Mouse (Mus musculus): ENCODE measurements around the gene Hist1h1c.
"Not testable (repeated sequence)": the region's sequence is repeated elsewhere in the genome, so short reads cannot be mapped to it uniquely, and the experiment has no call there.

Gene Hist1h1c

DNA sequence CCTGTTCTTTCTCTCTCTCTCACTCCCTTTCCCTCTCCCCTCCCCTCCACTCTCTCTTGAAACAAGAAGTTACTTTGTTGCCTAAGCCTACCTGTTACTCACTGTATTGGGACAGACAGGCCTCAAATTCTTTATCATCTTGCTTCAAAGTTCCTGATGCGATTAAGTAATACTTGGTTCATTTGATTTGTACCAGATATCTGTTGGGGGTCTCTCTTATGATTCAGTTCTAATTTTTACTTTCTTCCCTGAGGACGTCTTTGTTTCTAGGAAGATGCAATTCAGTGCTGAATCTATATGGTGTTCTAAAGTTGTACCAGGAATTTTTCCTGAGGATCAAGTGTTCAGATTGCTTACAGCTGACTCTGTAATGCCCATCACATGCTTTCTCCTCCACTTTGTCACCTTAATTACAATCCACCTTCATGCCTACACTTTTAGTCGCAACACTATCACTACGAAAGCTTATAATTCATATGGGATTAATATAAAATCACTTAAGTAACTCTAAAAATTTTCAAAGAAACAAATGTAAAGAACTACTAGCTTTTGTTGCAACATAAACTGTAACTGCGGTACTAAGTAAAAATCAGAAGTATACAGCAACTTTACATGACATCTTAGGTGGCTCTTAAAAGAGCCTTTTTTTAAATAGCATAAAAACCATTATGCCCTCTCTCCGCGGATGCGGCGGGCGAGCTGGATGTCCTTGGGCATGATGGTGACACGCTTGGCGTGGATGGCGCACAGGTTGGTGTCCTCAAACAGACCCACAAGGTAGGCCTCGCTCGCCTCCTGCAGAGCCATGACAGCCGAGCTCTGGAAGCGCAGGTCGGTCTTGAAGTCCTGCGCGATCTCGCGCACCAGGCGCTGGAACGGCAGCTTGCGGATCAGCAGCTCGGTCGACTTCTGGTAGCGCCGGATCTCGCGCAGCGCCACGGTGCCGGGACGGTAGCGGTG is 6.1 kb downstream of the Hist1h1c start:
- no peak for DNase-seq (ENCODE audit: extremely low read depth, low read depth, low spot score)

DNA sequence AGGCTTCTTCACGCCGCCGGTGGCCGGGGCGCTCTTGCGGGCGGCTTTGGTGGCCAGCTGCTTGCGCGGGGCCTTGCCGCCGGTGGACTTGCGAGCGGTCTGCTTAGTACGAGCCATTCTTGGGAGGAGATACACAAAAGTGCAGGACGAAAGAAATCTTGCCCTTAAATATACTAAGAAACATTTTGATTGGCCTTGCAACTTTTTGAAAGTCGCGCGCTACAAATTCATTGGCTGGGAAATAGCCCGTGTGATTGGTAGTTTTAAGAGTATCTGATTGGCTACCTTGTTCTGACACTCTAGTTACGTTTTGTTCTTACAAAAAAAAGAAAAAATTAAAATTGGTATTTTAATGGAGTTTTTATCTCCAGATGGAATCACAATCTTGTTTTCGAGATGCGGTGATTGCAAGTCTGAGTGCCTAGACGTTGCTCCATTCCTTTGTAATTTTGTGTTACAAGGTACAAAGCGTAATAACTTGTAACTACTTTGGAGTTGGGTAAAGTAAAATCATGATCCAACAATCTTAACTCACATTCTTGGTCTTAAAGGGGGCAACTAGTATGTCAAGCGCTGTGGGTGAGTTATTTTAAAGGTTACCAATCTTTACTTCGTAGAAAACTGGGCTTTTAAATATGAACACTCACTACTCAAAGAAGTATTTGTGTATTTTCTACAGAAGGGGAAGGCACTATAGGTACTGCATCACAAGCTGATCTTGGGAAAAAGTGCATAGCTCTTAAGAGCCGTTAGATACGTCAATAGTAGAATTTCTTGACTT is 7.0 kb downstream of the Hist1h1c start, which contains the start of gene Hist1h3c:
Gene Hist1h3c (minus strand): TSS at position 222 of the 781 bp plus-strand sequence.
- DNase-seq (ENCODE audit: extremely low read depth, low read depth, low spot score), result no peak

DNA sequence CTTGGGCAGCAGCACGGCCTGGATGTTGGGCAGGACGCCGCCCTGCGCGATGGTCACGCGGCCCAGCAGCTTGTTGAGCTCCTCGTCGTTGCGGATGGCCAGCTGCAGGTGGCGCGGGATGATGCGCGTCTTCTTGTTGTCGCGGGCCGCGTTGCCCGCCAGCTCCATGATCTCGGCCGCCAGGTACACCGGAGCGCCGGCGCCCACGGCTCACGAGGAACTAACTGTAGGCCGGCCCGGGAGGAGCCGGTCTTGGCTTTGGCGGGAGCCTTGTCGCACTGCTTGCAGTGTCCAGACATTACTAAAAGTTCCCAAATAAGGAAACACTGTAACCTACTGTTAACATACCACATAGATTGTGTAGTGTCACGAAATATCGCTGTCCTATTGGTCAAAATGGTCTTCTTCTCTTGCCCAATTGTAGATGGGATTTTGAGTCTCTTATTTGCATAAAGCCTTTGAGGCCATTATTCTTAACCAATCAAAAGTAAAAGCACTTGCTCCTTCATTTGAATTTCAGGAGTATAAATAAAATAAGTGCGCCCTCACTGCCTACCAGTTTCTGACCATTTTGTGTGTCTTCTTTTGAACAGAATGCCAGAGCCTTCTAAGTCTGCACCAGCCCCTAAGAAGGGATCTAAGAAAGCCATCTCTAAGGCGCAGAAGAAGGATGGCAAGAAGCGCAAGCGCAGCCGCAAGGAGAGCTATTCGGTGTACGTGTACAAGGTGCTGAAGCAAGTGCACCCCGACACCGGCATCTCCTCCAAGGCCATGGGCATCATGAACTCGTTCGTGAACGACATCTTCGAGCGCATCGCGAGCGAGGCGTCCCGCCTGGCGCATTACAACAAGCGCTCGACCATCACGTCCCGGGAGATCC is 7.8 kb downstream of the Hist1h1c start, which contains the start of gene Hist1h2bb:
Gene Hist1h2bb (plus strand): TSS at position 534 of the 880 bp plus-strand sequence.
- not testable (repeated sequence) for DNase-seq (ENCODE audit: extremely low read depth, low read depth, low spot score)

DNA sequence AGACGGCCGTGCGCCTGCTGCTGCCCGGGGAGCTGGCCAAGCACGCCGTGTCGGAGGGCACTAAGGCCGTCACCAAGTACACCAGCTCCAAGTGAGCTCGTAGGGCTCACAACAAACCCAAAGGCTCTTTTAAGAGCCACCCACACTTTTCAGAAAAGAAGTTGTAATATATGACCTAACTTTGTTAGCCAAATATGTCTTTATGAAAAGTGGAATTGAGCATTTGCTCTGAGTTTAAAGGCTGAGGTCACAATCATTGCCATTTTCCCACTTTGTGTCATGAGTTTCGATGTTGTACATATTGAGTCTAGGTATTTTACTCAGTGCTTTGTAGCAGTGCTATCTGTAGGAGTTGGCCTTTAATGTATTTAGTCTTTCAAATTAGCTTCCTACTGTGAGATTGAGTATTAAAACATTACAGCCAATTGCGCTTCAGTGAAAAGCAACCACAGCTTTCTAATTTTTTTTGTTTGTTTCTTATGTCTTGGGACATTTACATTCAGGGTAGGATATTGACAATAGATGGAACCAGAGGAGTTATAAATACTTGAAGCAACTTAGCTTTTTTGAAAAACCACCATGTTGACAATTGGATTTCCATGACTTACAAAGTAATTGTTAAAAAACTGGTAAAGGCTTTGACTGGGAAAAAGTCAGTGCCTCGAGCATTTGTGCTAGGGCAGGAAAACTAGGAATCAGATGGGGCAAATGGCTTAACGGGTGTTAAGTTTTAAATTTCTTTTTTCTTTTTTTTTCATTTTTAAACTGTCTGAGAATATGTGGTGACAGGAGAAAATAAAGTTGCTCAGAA is 8.7 kb downstream of the Hist1h1c start:
- DNase-seq (ENCODE audit: extremely low read depth, low read depth, low spot score), result no peak

DNA sequence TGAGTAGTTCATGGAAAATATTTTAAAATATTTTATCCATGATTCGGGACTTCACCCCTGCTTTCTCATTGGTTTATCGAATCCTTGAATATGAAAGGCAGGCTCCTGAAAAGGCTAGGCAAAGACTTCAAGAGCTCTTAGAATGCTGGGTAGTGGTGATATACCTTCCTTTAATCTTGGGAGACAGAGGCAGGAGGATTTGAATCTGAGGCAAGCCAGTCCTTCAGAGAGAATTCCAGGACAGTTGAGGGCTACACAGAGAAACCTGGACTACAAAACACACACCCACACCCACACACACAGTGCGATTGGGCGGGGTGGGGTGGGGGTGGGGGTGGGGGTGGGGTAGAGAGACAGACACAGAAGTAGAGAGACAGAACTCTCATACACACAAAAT is 9.3 kb downstream of the Hist1h1c start:
- DNase-seq (ENCODE audit: extremely low read depth, low read depth, low spot score), result no peak

DNA sequence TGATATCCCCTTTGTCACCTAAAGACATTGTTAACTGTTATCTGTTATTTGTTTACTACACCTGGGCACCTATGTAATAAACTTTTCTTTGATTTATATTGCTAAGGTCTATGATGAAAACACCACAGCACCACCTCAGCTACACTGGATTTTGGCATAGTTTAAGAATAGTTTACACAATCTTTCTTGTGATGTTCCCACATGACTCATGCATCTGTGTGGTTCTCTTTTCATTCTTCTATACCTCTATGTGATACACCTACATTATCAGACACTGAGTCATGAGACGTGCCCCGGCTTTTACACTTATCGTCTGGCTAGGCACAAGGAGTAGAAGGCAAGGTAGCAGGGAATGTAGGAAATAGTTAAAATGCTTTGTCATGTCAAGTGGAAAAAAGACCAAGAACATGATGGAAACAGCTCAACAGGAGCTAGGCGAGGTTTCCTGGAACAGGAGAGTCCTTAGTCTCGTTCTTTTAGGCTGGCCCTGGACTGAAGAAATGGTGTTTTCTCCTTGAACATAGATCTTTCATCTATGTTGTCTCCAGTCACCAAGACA is 11.0 kb downstream of the Hist1h1c start:
- no peak for DNase-seq (ENCODE audit: extremely low read depth, low read depth, low spot score)

DNA sequence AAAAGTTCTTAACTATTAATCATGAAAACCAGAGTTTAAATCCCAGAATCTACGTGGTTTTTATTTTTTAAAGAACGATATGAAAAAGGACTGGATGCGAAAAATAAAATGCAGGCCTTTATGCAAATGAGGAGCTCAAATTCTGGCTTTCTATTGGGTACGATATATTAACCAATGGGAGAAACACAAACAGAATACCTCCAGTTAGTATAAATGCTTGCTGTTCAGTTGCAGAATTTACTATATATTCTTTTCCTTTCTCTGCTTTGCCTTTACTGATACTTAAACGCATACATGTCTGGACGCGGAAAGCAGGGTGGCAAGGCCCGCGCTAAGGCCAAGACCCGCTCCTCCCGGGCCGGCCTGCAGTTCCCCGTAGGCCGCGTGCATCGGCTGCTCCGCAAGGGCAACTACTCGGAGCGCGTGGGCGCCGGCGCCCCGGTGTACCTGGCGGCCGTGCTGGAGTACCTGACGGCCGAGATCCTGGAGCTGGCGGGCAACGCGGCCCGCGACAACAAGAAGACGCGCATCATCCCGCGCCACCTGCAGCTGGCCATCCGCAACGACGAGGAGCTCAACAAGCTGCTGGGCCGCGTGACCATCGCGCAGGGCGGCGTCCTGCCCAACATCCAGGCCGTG is 12.3 kb downstream of the Hist1h1c start, which contains the start of gene Hist1h2ab:
Gene Hist1h2ab (plus strand): TSS at position 288 of the 639 bp plus-strand sequence.
- not testable (repeated sequence) for DNase-seq (ENCODE audit: extremely low read depth, low read depth, low spot score)

DNA sequence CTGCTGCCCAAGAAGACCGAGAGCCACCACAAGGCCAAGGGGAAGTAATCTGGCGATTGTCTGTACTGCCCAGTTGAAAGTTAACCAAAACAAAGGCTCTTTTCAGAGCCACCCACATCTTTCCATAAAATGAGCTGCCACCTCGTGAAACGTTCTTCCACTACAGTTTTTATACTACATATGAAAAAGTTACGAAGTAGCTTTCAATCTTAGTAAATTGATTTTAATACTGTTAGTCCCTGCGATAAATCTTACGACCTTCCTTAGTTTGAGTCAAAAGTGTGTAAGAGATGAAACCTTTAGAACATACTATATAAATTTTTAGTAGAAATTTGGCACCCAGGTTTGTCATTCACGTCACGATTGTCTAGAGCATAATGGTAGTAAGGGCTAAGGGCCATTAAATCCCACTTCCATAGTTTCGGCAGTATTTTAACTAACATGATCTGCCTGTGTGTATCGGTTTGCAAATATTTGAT is 12.9 kb downstream of the Hist1h1c start:
- no peak for DNase-seq (ENCODE audit: extremely low read depth, low read depth, low spot score)

DNA sequence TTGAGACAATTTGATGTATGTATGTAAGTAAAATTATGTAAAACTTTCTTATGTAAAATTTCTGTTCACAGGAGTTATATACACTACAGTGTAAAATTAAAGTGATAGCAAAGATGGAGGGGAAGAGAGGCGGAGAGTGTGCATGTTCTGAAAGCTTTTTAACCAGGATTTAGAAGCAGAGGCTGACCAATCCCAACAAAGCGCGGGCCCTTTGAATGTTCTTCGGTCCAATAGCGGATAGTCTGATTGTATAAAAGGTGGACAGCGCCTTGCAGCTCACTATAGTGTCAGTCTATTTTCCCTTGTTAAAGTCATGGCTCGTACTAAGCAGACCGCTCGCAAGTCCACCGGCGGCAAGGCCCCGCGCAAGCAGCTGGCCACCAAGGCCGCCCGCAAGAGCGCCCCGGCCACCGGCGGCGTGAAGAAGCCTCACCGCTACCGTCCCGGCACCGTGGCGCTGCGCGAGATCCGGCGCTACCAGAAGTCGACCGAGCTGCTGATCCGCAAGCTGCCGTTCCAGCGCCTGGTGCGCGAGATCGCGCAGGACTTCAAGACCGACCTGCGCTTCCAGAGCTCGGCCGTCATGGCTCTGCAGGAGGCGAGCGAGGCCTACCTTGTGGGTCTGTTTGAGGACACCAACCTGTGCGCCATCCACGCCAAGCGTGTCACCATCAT is 13.6 kb downstream of the Hist1h1c start, which contains the start of gene Hist1h3b:
Gene Hist1h3b (plus strand): TSS at position 201 of the 675 bp plus-strand sequence.
- DNase-seq (ENCODE audit: extremely low read depth, low read depth, low spot score), result not testable (repeated sequence)

DNA sequence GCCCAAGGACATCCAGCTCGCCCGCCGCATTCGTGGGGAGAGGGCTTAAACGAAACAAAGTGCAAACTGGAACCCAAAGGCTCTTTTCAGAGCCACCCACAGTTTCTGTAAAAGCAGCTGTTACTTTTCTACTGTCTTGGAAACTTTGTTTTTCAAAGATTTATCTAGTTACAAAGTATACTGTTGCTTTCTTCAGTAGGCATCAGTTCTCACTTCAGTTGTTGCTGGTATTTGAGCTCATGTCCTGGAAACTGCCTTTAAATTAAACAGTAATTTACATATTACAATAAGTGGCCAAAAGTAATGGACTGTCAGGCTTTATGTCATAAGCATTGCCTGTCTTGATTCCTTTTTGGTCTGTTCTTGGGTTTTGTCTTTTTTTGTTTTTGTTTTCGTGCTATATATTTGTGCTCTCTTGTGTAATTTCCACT is 14.1 kb downstream of the Hist1h1c start:
- DNase-seq (ENCODE audit: extremely low read depth, low read depth, low spot score), result no peak

DNA sequence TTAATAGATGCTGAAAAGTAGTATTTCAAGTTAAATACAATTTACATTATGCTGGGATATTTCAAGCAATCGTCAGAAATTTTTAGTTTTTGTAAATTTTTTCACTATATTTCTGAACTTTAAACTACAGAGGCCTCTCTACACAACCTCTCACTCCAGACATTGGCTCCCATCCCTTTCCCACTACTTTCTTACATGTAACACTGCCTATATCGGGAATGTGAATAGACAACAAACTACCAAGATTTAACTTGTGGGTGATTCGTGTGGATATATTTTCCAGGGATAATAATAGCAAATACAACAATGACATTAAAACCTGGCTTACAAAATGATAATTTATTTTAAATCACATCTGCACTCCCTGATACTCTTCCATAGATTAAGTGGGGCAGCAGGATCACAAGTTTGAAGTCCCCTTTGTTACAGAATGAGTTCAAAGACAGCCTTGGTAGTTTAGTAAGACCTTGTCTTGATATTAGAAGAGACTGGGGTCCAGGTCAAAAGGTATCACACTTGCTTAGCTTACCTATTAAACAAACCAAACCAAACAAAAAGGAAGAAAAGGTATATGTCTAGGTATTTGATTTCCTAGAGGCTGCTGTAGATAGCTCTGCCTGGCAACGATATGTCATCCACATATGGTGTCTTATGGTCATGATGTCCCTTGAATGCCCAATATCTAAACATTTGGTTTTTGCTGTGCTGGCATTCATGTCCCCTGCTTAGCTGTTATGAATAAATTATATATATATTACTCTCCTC is 14.9 kb downstream of the Hist1h1c start:
- no peak for DNase-seq (ENCODE audit: extremely low read depth, low read depth, low spot score)

DNA sequence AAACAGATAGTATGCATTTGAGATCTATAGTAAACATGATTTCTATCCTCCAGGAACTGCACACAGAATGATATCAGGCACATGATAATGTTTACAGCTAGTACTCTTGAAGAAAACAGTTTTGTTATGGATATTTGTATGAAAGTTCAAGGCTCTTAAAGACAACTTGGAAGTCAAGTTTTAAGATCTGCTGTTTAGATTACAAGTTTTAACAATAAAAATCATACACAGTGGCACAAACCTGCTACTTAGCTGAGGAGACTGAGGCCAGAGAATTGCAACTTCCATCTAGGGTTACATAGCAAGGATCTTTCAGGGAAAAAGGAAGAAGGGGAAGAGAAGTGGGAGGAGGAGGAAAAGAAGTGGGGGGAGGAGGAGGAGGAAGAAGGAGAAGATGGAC is 16.4 kb downstream of the Hist1h1c start:
- DNase-seq (ENCODE audit: extremely low read depth, low read depth, low spot score), result no peak

DNA sequence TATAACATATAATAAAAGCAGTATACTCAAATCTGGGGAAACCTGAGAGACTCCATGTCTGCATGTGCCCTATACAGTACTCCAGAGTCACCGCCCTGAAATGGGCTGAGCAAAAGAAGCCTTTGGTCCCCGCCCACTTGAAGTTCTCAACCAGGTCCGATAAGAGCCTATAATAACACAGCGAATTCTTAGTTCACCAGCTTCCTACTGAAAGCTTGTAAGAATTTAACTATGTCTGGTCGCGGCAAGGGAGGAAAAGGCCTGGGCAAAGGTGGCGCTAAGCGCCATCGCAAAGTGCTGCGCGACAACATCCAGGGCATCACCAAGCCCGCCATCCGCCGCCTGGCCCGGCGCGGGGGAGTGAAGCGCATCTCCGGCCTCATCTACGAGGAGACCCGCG is 18.2 kb downstream of the Hist1h1c start, which contains the start of gene Hist1h4b:
Gene Hist1h4b (plus strand): TSS at position 224 of the 400 bp plus-strand sequence.
- peak; percentile 74 for DNase-seq (ENCODE audit: extremely low read depth, low read depth, low spot score)

DNA sequence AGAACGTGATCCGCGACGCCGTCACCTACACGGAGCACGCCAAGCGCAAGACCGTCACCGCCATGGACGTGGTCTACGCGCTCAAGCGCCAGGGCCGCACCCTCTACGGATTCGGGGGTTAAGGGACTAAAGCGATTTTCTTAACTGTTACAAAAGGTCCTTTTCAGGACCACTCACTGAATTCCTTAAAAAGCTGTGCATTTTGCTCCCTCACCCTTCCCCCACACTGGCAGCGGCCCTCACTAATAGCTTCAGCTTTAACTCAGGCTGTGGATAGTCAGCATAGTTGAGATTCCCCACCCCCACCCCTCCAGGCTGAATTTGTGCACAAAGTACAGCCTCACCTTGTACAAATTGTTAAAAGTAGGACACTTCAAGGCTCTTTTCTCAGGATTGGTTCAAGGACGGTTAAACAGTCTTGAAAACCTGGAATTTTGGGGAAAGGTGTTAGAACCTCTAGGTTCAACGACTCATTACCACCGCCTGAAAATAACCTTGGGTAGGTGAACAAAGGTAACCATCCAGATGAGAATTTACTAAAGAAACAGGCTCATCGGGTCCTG is 18.7 kb downstream of the Hist1h1c start:
- no peak for DNase-seq (ENCODE audit: extremely low read depth, low read depth, low spot score)

DNA sequence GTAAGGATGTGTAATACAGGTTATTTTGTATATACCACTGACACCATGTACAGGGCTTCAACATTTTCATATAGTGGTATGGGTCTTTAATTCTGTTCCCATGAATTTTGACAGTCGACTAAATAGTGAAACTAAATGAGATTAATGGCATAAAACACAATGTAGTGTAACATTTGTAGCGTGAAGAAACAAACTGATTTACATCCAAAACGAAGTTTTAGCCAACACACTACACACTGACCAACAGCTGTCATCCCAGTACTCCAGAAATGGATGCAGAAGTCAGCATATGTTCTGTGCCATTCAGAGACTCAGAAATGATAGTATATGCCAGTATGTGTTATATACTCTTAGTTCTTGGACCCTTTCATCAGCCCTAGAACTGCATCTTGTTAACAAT is 19.3 kb downstream of the Hist1h1c start:
- no peak for DNase-seq (ENCODE audit: extremely low read depth, low read depth, low spot score)

DNA sequence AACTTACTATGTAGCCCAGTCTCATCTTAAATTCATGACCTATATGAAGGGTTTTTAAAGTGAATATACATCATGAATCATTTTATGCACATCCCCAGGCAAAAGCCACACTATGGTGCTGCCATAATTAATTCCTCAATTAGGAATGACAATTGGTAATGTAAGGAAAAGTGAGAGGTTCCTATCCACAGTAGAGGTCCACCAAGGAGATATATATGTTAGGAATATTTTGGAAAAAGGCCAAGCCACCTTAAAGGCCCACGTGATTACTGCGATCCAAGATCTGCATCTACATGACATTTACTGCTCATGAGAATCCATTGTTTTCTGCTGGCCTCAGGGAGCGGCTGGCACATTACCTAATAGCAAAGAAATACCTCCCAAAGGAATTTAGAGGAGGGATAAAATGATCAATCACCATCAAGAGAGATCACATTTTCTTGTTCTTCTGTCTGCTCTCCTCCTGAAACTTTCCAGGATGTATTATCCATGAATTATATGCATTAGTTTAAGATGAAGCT is 20.7 kb downstream of the Hist1h1c start:
- DNase-seq (ENCODE audit: extremely low read depth, low read depth, low spot score), result no peak

DNA sequence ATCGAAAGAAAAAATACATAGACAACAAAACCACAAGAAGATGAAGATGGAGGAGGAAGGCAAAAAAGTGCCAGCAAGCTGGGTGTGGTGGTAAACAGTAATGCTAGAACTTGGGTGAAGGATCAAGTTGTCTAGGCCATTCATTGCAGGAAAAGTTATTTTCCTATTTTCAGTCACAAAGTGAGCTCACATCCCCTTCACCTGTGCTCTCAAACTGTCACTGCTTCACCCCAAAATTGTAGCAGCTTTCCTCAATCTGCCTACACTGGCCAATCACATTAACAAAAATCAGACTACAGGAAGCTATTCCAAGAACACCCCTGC is 21.3 kb downstream of the Hist1h1c start:
- DNase-seq (ENCODE audit: extremely low read depth, low read depth, low spot score), result no peak
